Mouse (Mus musculus) monocyte, adult 5-6 weeks (primary cell): ENCODE results near the gene Dus2. TPM values are rescaled to one million over a fixed set of nuclear protein-coding genes. Genes with fewer than 3 reads are reported as not detected.

ENCODE experiments used
- ATAC-seq: fragments of 153-309, 156-312 bp; replicated peaks from 2 replicates; pipeline ENCODE4 v1.8.0; 2017; ENCODE audit warnings: mild to moderate bottlenecking; ENCODE audit not compliant: low TSS enrichment, insufficient number of reproducible peaks, severe bottlenecking, poor library complexity, low FRiP score
- total RNA-seq: library from RNA; stranded (forward); fragments of 200-1000, 200-491, 200-594 nt; gene quantifications from 3 replicates; pipeline ENCODE4 v1.2.3, GENCODE M21; 2017

Dus2 gene
- total RNA-seq, 1 experiment from 2014 or later = 16.1 TPM

- no peak for ATAC-seq
Measured at GRCm38 (mm10) chr8:106018039-106018438, 26.9 kb downstream of the Dus2 start.

GRCm38 (mm10) chr8:106022483-106022882 lies 31.3 kb downstream of the Dus2 start:
- ATAC-seq = peak; percentile 95

GRCm38 (mm10) chr8:106038721-106039120 lies 47.6 kb downstream of the Dus2 start:
- ATAC-seq = no peak

- peak; percentile 75 for ATAC-seq
Measured at GRCm38 (mm10) chr8:106039605-106040004, 48.5 kb downstream of the Dus2 start.

- no peak for ATAC-seq
Measured at GRCm38 (mm10) chr8:106040218-106040617, 49.1 kb downstream of the Dus2 start.

- ATAC-seq = no peak
Measured at GRCm38 (mm10) chr8:106043055-106043454, 51.9 kb downstream of the Dus2 start.

- ATAC-seq = no peak
Measured at GRCm38 (mm10) chr8:106044151-106044550, 53.0 kb downstream of the Dus2 start.

GRCm38 (mm10) chr8:106046872-106047559 lies 55.9 kb downstream of the Dus2 start:
- no peak for ATAC-seq

GRCm38 (mm10) chr8:106047854-106048630 lies 56.9 kb downstream of the Dus2 start:
- no peak for ATAC-seq

GRCm38 (mm10) chr8:106049840-106050239 lies 58.7 kb downstream of the Dus2 start:
- no peak for ATAC-seq

GRCm38 (mm10) chr8:106051068-106051467 lies 59.9 kb downstream of the Dus2 start:
- ATAC-seq = no peak

GRCm38 (mm10) chr8:106052510-106053089 lies 61.5 kb downstream of the Dus2 start:
- no peak for ATAC-seq

GRCm38 (mm10) chr8:106054190-106054811 lies 63.2 kb downstream of the Dus2 start:
- ATAC-seq = peak; percentile 62

GRCm38 (mm10) chr8:106055038-106055437 lies 63.9 kb downstream of the Dus2 start:
- ATAC-seq = no peak

- no peak for ATAC-seq
Measured at GRCm38 (mm10) chr8:106056455-106056982, 65.4 kb downstream of the Dus2 start.

- ATAC-seq = peak; percentile 80
Measured at GRCm38 (mm10) chr8:106058731-106059612, 67.8 kb downstream of the Dus2 start, which contains the start of gene Nfatc3. Gene Nfatc3 (plus strand): TSS chr8:106058840.

GRCm38 (mm10) chr8:106059613-106060371 lies 68.7 kb downstream of the Dus2 start:
- ATAC-seq = no peak
